Mouse (Mus musculus): Measurements from ENCODE around the gene 4933434E20Rik.

DNA sequence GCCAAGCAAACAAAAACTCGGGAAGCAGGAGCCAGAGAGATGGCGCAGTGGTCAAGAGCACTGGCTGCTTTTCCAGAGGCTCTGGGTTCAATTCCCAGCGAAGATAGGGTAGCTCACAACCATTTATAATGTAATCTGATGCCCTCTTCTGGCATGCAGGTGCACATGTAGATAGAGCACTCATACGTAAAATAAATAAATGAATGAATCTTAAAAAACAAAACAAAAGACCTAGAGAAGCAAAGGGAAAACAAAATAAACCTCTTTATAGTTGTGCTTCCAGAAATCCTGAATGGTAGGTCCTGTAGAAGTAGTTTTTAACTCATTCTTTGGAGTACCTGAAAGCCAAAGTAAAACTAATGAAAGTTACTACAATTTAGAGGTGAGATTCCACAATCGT, 26.8 kb downstream of the 4933434E20Rik start:
- TF ChIP-seq POLR2A (IDR thresholded peaks at IDR 0.05; ENCODE audit: borderline replicate concordance, insufficient read depth, low read length): no peak
- TF ChIP-seq CTCF (IDR thresholded peaks at IDR 0.05; ENCODE audit: borderline replicate concordance, insufficient read depth, low read depth, low read length): no peak
